Mouse (Mus musculus) cerebellum, adult 9-10 months (tissue): ENCODE data around the gene Gm5148.

Source experiments
- DNase-seq: peaks from one replicate; pipeline ENCODE4 v3.0.0; 2022

Gene Gm5148

GRCm38 (mm10) chr3:37687158-37687980 lies 36.9 kb downstream of the Gm5148 start:
- DNase-seq, result peak; percentile 76

GRCm38 (mm10) chr3:37686751-37687150 lies 37.5 kb downstream of the Gm5148 start:
- peak; percentile 16 for DNase-seq

GRCm38 (mm10) chr3:37686219-37686618 lies 38.1 kb downstream of the Gm5148 start:
- no peak for DNase-seq

DNA sequence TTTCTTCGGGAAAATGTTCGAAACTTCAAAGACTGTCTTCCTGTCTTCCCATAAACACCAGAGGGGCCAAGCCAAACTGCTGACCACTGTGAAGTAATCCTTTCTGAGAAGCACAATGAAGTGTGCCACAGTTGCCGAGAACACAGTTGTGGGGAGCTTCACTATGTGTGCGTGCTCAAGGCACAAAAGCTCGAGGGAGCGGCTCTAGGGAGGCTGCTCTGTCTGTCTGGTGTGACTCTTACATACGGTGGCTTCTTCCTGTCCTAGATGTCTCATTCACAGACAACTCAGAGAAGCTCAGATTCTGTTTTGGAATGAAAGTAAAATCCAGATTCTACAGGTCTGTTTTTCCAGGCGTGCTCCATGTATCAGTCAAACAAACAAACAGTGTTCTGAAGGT lies 48.0 kb downstream of the Gm5148 start:
- no peak for DNase-seq

GRCm38 (mm10) chr3:37675056-37675525 lies 49.2 kb downstream of the Gm5148 start:
- no peak for DNase-seq

DNA sequence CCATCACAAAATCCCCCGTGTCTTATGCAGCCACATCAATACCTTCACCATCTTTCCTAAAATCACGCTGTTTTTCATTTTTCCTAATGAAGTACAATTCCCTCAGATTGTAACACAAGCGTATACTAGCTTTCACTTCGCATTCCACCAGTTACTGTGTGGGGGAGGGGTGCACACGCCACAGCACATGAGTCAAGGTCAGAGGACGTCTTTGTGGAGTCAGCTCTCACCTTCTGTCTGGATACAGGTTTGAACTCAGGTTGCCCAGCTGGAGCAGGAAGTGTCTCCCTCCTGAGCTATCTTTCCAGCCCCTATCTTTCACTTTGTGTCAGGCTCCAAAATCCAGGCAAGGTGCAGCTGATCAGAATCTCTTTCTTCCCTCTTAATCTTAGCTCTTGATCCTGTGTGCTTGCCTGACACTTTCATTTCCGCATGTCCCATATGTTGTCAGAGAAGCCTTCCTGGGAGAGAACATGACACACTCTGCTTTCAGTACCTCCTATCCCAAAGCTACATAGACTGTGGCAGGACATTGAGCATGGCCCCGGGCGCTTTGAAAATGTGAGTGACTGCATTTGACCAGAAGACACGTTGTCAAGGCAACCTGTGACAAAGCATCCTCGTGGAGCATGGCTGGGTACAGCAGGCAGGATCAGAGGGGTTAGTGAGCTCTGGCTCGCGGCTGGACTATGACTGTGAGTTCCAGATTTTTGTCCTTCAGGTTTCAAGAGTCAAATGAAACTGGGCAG lies 50.6 kb downstream of the Gm5148 start:
- no peak for DNase-seq

- DNase-seq, result no peak
These were observed 51.8 kb downstream of the Gm5148 start for GRCm38 (mm10) chr3:37672266-37673040.

GRCm38 (mm10) chr3:37669100-37669499 lies 55.2 kb downstream of the Gm5148 start:
- DNase-seq, result no peak

- DNase-seq, result no peak
These were observed 55.6 kb downstream of the Gm5148 start for GRCm38 (mm10) chr3:37668652-37669051.

GRCm38 (mm10) chr3:37667736-37668135 lies 56.6 kb downstream of the Gm5148 start:
- DNase-seq, result no peak

DNA sequence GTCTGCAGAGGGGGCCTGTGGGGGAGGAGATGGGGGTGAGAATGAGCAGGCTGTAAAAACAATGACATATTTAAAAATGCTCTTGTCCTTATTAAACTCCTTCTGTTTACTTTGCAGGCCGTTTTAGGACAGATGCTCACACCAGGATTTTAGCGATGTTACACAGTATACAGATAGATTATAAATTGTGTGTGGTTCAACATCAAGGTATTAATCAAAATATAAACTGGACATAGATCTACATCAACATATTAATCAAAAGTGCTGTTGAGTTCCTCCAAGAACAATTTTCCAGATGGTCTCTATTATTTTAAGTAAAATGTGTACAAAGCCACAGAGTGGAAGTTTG lies 57.2 kb downstream of the Gm5148 start:
- DNase-seq, result no peak

DNA sequence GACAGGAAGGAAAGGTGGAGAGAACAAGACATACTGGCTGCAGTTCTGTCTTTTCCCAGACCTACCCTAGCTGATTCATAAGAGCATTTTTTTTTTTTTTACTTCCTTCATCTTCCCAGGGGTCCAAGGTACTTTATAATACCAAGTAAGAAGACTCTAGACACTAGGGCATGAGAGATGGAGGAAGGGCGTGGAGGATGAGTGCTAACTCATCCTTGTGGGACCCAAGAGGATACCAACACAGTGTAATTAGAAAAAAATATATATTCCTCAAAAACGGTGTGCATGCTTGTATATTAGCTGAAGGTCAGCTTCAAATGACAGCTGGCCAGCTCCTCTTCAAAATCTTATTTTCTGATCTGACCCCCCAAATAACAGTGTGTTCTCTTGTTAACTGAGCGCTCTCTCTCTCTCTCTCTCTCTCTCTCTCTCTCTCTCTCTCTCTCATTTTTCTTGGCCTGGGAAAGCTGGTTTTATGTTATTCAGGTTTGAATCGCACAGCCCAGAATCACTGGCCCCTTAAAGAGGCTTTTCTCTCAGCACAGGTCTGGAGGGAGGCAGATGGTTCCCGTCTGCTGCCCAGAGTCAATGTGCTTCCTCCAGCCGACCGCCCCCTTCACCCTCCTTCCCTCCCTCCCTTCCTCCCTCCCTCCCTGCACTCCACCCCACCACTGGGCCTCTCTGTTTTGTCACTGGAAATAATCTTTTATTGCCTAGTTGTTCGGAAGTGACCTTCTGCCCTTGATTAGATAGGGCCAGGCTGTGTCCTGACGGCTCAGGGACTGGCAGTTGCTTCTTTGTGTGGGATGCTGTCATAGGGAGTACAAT lies 57.8 kb downstream of the Gm5148 start:
- no peak for DNase-seq
